Mouse (Mus musculus) liver, embryonic 14.5 days (tissue): ENCODE measurements around the gene Tmem121.

Experiments used
- CTCF ChIP-seq: IDR thresholded peaks from 2 replicates; pipeline ENCODE4 v1.5.1; 2016; ENCODE audit warnings: antibody characterized with exemption, low read depth, control low read depth
- EP300 ChIP-seq: IDR thresholded peaks from 2 replicates; pipeline ENCODE4 v1.6.1; 2016; ENCODE audit warnings: antibody characterized with exemption, low read depth

DNA sequence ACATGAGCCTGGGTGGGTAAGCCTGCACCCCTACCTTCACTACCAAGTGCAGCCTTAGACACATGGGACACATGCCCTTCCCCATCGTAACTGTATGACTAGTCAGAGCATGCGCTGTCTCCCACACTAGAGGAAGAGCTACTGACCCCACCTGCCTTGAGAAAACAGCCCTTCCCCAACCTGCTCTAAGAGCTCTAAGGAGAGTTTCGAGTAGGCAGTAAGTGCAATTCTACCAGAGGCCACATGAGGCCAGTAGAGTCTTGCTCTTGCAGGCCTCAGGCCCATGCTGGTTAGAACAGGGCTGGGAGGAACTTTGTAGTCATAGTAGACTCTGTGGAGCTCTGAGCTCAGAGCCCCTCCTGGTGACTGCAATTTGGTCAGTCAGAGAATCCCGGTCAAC lies 34.7 kb downstream of the Tmem121 start:
- TF ChIP-seq CTCF (peak; percentile 77), EP300 (no peak)
